Mouse (Mus musculus): ENCODE results near the gene Cd40.

- TF ChIP-seq CTCF (IDR thresholded peaks at IDR 0.05; ENCODE audit: low read depth) (no peak), EP300 (IDR thresholded peaks at IDR 0.05; ENCODE audit: low read depth) (no peak)
Measured at GRCm38 (mm10) chr2:165080657-165081056, 25.2 kb downstream of the Cd40 start.
